Mouse (Mus musculus) neural tube, embryonic 15.5 days (tissue): ENCODE measurements at regions not wholly inside any gene's neighbourhood (a gene's known extent, or its start where the extent isn't known, plus 50 kb on each side); places are given as distances from the start of the nearest gene placed in this dataset.
"Not testable (repeated sequence)": the region's sequence is repeated elsewhere in the genome, so short reads cannot be mapped to it uniquely, and the experiment has no call there.

Experiments
- ATAC-seq: fragments of 200-750 bp; cut with Nextera tagmentation; 2 replicates; pipeline ENCODE4 v1.8.0; 2017; ENCODE audit warnings: mild to moderate bottlenecking, moderate TSS enrichment, moderate library complexity; ENCODE audit not compliant: low FRiP score
- H3K27ac ChIP-seq: fragments of 300-500 bp; sonication (generic); replicated peaks from 2 replicates; pipeline ENCODE4 v1.5.1; 2015; ENCODE audit warnings: mild to moderate bottlenecking, inconsistent platforms
- H3K27me3 ChIP-seq: fragments of 300-500 bp; sonication (generic); replicated peaks from 2 replicates; pipeline ENCODE4 v1.6.1; 2015; ENCODE audit warnings: inconsistent platforms
- H3K36me3 ChIP-seq: fragments of 300-500 bp; sonication (generic); 2 replicates; pipeline ENCODE4 v1.6.1; 2015; ENCODE audit warnings: inconsistent platforms
- H3K4me1 ChIP-seq: fragments of 300-500 bp; sonication (generic); 2 replicates; pipeline ENCODE4 v1.6.1; 2015; ENCODE audit warnings: inconsistent platforms
- H3K4me2 ChIP-seq: fragments of 300-500 bp; sonication (generic); 2 replicates; pipeline ENCODE4 v1.6.1; 2015; ENCODE audit warnings: inconsistent platforms, mild to moderate bottlenecking, moderate library complexity
- H3K4me3 ChIP-seq: fragments of 300-500 bp; sonication (generic); replicated peaks from 2 replicates; pipeline ENCODE4 v1.5.1; 2015; ENCODE audit warnings: mild to moderate bottlenecking, inconsistent platforms
- H3K9ac ChIP-seq: fragments of 300-500 bp; sonication (generic); replicated peaks from 2 replicates; pipeline ENCODE4 v1.6.1; 2015; ENCODE audit warnings: mild to moderate bottlenecking, inconsistent platforms
- H3K9me3 ChIP-seq: fragments of 300-500 bp; sonication (generic); replicated peaks from 2 replicates; pipeline ENCODE4 v1.6.1; 2016; ENCODE audit warnings: inconsistent platforms
- WGBS: fragments of 180-500 bp; shearing (Covaris S2); methylation state at CpG from one replicate; pipeline ENCODE4 v1.1.7; 2015; ENCODE audit warnings: mixed read lengths; 5-methylcytosine and 5-hydroxymethylcytosine counted together

GRCm38 (mm10) chr13:74563483-74564330 lies 69.9 kb upstream of the Zfp825 start:
- 3% methylated on average over 27 of the region's 27 CpGs for WGBS
- H3K9me3 ChIP-seq: not testable (repeated sequence)

GRCm38 (mm10) chr13:74564331-74564727 lies 70.5 kb upstream of the Zfp825 start:
- not testable (repeated sequence) for H3K27me3 ChIP-seq, H3K36me3 ChIP-seq, H3K4me1 ChIP-seq, H3K9me3 ChIP-seq, ATAC-seq
- H3K4me3 ChIP-seq: peak overlapping the region; percentile 62
- peak overlapping the region; percentile 68 for H3K4me2 ChIP-seq
- H3K9ac ChIP-seq: peak overlapping the region; percentile 53
- peak overlapping the region; percentile 68 for H3K27ac ChIP-seq
- 12% methylated on average over 2 of the region's 2 CpGs for WGBS

More at GRCm38 (mm10) chr13:74563483-74564330, 69.9 kb upstream of the Zfp825 start:
- peak overlapping the region; percentile 53 for H3K9ac ChIP-seq
- H3K27ac ChIP-seq: peak overlapping the region; percentile 68
- peak overlapping the region; percentile 62 for H3K4me3 ChIP-seq
- ATAC-seq: peak; percentile 100
- peak overlapping the region; percentile 68 for H3K4me2 ChIP-seq
- not testable (repeated sequence) for H3K4me1 ChIP-seq, H3K27me3 ChIP-seq, H3K36me3 ChIP-seq

GRCm38 (mm10) chr13:74569967-74570366 lies 69.4 kb upstream of the Erap1 start:
- not testable (repeated sequence) for H3K27me3 ChIP-seq
- 66% methylated on average over 4 of the region's 4 CpGs for WGBS

More at GRCm38 (mm10) chr13:74569967-74570366, 69.4 kb upstream of the Erap1 start:
- H3K4me3 ChIP-seq, H3K4me1 ChIP-seq, H3K9ac ChIP-seq, ATAC-seq, H3K9me3 ChIP-seq, H3K27ac ChIP-seq, H3K4me2 ChIP-seq, H3K36me3 ChIP-seq: not testable (repeated sequence)
